Mouse (Mus musculus): ENCODE measurements at regions not wholly inside any gene's neighbourhood (a gene's known extent, or its start where the extent isn't known, plus 50 kb on each side); places are given as distances from the start of the nearest gene placed in this dataset.

- Histone ChIP-seq H3K27ac (replicated peaks; ENCODE audit: low read depth, low read length) (peak overlapping the region; percentile 58), H3K36me3 (ENCODE audit: control insufficient read depth, insufficient read depth, low read length) (no peaks in the 10 kb centered on the region), H3K9ac (ENCODE audit: low read depth, low read length, severe bottlenecking) (no peak overlapping the region), H3K4me1 (ENCODE audit: control insufficient read depth, insufficient read depth, low read length) (peaks cover 4% of the 10 kb centered on the region; the same call in 1 of the 2 replicates), H3K9me3 (ENCODE audit: control insufficient read depth, low read length) (no peaks in the 10 kb centered on the region), H3K4me2 (replicated peaks; ENCODE audit: low read depth, low read length, severe bottlenecking) (peak overlapping the region; percentile 31; the same call in 1 of the 2 replicates), H3K27me3 (ENCODE audit: control insufficient read depth, insufficient read depth, low read length) (no peaks in the 10 kb centered on the region), H3K4me3 (replicated peaks; ENCODE audit: low read length) (no peak overlapping the region)
- TF ChIP-seq POLR2A (IDR thresholded peaks at IDR 0.05; ENCODE audit: borderline replicate concordance, extremely low read depth, insufficient read depth, insufficient read length) = no peak
- WGBS = 22% methylated on average over 9 of the region's 9 CpGs
- DNase-seq (ENCODE audit: low spot score) (no peak), ATAC-seq (ENCODE audit: low FRiP score, low read depth) (peak; percentile 4; the same call in 1 of the 2 replicates)
Measured at GRCm38 (mm10) chr12:26533641-26534151, 64.7 kb downstream of the Cmpk2 start.

DNA sequence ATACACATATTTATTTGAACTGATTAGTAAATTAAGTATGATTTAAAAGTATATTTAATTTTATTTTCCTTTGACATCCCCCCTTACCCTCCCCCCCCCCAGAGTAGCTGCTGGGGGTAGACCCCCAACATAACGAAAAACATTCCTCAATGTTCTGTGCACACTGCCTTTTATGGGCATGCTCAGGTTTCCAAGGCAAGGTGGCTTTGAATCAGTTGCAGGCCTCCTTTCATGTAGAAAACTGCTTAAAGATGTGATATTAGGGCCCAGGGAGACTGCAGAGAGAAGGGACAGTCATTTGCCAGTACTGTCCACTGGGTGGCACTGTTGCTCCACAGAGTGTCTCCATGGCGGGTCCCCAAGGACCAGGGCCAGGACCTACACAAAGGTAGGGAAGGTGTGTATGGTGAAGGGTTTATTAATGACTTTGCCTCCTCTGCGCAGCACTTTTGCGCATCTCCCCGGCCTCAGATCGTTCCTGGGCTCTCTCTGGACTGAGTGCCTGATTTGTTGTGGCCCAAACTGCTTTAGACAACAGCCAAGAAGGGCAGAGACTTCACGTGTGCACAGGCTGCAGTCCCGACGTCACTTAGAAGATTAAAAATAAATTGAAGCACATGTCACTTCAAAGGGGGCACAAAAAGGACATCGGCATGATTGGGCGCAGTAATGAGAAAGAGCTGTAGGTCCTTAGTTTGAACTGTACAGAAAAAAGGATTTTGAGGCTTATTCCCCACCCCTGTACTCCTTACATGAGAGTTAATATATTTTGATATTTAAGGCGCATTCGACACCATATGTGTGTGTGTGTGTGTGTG, 64.0 kb downstream of the Cmpk2 start:
- H3K9me3 ChIP-seq (ENCODE audit: control insufficient read depth, low read length) = no peaks in the 10 kb centered on the region
- DNase-seq (ENCODE audit: low spot score) (peak; percentile 83), ATAC-seq (ENCODE audit: low FRiP score, low read depth) (peak; percentile 74)
- peak overlapping the region; percentile 31 for H3K4me2 ChIP-seq (replicated peaks; ENCODE audit: low read depth, low read length, severe bottlenecking)
- 20% methylated on average over 13 of the region's 13 CpGs for WGBS
- H3K9ac ChIP-seq (ENCODE audit: low read depth, low read length, severe bottlenecking) = no peak overlapping the region
- TF ChIP-seq POLR2A (IDR thresholded peaks at IDR 0.05; ENCODE audit: borderline replicate concordance, extremely low read depth, insufficient read depth, insufficient read length) = no peak
- peaks cover 4% of the 10 kb centered on the region; the same call in 1 of the 2 replicates for H3K4me1 ChIP-seq (ENCODE audit: control insufficient read depth, insufficient read depth, low read length)
- H3K4me3 ChIP-seq (replicated peaks; ENCODE audit: low read length) = peak overlapping the region; percentile 18; the same call in 1 of the 2 replicates
- H3K27ac ChIP-seq (replicated peaks; ENCODE audit: low read depth, low read length) = peak overlapping the region; percentile 58; the same call in 1 of the 2 replicates
- H3K36me3 ChIP-seq (ENCODE audit: control insufficient read depth, insufficient read depth, low read length) = no peaks in the 10 kb centered on the region
- no peaks in the 10 kb centered on the region for H3K27me3 ChIP-seq (ENCODE audit: control insufficient read depth, insufficient read depth, low read length)

- no peak overlapping the region for H3K4me2 ChIP-seq (replicated peaks; ENCODE audit: low read depth, low read length, severe bottlenecking)
- 68% methylated on average over 6 of the region's 6 CpGs for WGBS
- H3K27ac ChIP-seq (replicated peaks; ENCODE audit: low read depth, low read length) = 0 out of 2 replicates have a peak overlapping the region, but pooled peaks have one; percentile 33
- no peak overlapping the region for H3K4me3 ChIP-seq (replicated peaks; ENCODE audit: low read length)
- H3K4me1 ChIP-seq (ENCODE audit: control insufficient read depth, insufficient read depth, low read length) = peaks cover 4% of the 10 kb centered on the region; the same call in 1 of the 2 replicates
- no peak overlapping the region for H3K9ac ChIP-seq (ENCODE audit: low read depth, low read length, severe bottlenecking)
- no peak for ATAC-seq (ENCODE audit: low FRiP score, low read depth)
- H3K9me3 ChIP-seq (ENCODE audit: control insufficient read depth, low read length) = no peaks in the 10 kb centered on the region
- H3K27me3 ChIP-seq (ENCODE audit: control insufficient read depth, insufficient read depth, low read length) = no peaks in the 10 kb centered on the region
- DNase-seq (ENCODE audit: low spot score) = no peak
- TF ChIP-seq POLR2A (IDR thresholded peaks at IDR 0.05; ENCODE audit: borderline replicate concordance, extremely low read depth, insufficient read depth, insufficient read length) = no peak
- no peaks in the 10 kb centered on the region for H3K36me3 ChIP-seq (ENCODE audit: control insufficient read depth, insufficient read depth, low read length)
Measured at GRCm38 (mm10) chr12:26532076-26532475, 63.1 kb downstream of the Cmpk2 start.
